Mouse (Mus musculus) testis, postnatal 10 days (tissue): ENCODE measurements around the gene Gcm1.
"Not testable (repeated sequence)": the region's sequence is repeated elsewhere in the genome, so short reads cannot be mapped to it uniquely, and the experiment has no call there.

Source experiments
- DNase-seq: peaks from one replicate; pipeline ENCODE4 v3.0.0; 2021; ENCODE audit warnings: low spot score

Gcm1 gene

GRCm38 (mm10) chr9:78046755-78047154 lies 5.0 kb upstream of the Gcm1 start:
- no peak for DNase-seq

- no peak for DNase-seq
These were observed 1.2 kb upstream of the Gcm1 start for GRCm38 (mm10) chr9:78050452-78050970.

DNA sequence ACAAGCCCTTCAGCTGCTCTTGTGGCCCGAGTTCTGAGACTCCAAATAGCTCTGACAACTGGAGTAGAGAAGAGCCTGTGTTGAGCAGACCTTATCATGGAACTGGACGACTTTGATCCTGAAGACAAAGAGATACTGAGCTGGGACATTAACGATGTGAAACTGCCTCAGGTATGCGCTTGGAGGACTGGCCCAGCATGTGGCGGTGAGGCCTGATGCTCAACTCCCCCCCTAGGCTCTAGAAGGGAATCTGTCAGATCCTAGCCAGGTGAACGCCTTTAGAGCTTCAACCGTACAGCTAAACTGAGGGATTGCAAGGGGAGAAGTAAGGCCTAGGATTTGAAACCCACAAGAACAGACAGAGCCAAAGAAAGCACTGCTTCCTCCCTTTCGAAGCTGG lies 2.1 kb downstream of the Gcm1 start:
- no peak for DNase-seq

DNA sequence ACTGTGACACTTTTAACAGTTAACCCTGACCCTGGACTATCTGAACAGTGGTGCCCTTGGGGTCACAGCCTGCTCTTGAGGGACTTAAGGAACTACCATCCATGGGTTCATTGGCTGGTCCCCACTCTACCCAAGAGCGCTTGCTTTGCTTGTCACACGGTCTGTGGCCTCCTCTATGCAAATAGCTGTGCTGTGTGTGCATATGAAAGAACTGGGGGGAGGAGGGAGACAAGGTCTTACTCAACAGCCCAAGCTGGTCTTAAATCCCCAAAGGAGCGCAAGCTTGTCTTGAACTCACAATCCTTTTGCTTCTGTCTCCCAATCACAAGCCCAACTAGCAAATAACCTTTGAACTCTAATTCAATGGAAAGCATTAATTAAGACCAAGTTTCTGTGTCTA lies 2.6 kb downstream of the Gcm1 start:
- no peak for DNase-seq

DNA sequence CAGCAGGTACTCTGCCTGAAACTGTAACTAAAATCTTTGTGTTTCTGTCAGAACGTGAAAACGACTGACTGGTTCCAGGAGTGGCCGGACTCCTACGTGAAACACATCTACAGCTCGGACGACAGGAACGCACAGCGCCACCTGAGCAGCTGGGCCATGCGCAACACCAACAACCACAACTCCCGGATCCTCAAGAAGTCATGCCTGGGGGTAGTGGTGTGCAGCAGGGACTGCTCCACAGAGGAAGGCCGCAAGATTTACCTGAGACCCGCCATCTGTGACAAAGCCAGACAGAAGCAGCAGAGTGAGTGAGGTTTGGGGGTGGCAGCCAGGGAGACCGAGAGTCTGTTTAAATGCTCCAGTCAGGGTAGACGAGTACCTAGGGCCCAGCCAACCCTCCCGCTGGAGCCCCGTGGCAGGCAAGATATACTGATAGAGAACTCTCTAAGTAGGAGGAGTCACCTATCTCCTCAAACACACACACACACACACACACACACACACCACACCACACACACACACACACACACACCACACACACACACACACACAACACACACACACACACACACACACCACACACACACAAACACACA lies 7.9 kb downstream of the Gcm1 start:
- no peak for DNase-seq

- DNase-seq, result no peak
These were observed 10.7 kb downstream of the Gcm1 start for GRCm38 (mm10) chr9:78062392-78062791.

- DNase-seq, result no peak
These were observed 12.4 kb downstream of the Gcm1 start for GRCm38 (mm10) chr9:78064121-78064520.

DNA sequence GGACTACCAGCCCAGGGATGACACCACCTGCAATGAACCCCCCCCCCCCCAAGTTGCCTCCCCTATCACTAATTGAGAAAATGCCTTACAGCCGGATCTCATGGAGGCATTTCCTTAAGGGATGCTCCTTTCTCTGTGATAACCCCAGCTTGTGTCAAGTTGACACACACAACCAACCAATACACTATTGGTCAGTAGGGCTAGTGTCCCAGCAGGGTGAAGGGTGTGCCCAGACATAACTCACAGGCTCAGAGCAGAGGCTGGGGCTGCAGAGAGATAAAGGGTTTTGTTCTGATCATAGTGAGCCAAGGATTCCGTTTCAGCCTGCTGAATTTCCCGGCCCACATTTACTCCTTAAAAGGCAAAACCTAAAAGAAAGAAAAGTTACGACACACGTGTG lies 18.8 kb downstream of the Gcm1 start:
- no peak for DNase-seq

DNA sequence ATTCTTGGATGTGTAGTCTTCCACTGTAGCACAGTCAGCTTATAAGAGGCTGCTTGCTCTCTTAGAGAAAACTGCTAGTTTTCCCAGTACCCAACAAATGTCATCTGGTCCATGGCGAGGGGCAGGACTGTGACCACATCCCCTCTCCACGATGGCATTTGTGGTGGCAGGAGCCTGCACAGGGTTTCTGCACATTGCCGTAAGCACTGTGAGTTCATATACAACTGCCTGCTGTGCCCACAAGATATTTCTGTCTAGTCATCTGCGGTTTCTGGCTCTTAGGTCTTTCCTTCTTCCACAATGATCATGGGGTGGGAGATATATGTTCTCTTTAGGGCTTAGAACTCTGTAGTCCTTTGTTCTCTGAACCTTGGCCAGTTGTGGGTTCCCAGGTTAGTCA lies 19.9 kb downstream of the Gcm1 start:
- DNase-seq, result no peak

- not testable (repeated sequence) for DNase-seq
These were observed 21.6 kb downstream of the Gcm1 start for GRCm38 (mm10) chr9:78073291-78073690.

GRCm38 (mm10) chr9:78073713-78074340 lies 22.1 kb downstream of the Gcm1 start:
- no peak for DNase-seq

DNA sequence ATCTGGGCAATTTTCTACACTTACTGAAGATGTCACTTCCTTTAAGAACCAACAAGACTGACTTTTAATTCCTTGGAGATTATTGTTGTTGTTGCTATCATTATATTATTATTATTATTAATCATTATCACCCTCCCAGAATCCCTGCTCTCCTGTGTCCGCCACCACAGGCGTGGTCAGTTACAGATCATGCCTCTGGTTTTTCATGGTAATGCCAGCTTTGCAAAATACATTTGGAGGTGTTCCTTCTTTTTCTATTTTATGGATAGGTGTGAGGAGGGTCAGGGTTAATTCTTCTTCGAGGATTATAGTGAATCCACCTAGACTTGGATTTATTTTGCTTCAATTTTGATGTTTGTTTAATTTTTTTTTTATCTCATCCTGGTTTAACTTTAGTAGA lies 23.5 kb downstream of the Gcm1 start:
- no peak for DNase-seq

DNA sequence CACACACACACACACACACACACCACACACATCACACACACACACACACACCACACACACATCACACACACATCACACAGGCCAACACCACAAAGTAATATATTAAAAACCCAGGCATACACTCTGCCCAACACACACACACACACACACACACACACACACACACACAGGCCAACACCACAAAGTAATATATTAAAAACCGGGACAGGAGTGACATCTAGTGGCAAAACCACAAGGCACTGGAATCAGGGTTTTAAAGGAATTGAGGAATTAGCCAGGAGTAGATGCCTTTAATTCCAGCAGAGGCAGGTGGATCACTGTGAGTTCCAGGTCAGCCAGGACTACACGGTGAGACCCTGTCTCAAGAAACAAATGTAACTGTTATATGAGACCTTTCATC lies 26.5 kb downstream of the Gcm1 start:
- DNase-seq, result no peak

DNA sequence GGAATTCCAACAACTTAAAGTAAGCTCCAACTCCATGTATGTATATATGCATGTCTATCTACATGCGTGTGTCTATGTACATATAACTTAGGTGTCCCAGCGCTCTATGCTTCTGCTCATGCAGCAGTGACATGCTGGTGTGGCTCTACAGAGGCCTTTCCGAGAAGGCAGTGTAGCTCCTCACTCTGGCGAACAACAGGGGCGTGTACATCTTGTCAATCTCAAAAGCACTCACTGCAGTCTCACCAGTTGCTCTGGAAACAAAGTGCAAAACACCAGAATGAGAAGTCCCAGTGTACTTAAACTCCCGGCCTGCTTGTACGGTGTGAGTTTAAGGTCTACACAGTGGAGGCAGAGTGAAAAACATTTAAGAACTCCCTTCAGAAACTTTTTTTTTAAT lies 30.1 kb downstream of the Gcm1 start:
- DNase-seq, result no peak

- DNase-seq, result no peak
These were observed 32.6 kb downstream of the Gcm1 start for GRCm38 (mm10) chr9:78084341-78084740.

DNA sequence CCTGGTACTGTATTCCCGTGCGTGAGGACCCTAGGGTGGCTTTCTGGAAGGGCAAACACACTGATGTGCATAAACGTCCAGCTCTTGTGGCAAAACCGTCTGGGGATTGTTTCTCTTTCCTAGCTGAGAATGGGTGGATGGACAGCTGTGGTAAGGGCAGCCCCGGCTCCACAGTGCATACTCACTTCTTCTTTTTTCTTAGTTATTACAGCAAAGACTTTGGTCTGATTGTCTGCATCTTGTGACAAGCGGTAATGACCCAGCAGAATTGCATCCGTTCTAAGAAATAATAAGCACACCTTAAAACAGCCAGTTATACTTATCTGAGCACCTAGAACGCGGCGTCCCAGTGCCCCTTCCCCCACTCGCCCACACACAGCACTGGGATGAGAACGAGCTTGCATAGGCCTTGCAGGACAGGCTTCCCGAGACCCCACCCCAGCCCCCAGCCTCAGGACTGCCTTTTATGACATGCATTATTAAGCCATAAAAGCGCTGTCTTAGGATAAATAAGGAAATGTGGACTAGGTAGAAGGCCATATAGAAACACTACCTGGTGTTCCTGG lies 34.1 kb downstream of the Gcm1 start:
- no peak for DNase-seq

GRCm38 (mm10) chr9:78087751-78088150 lies 36.0 kb downstream of the Gcm1 start:
- no peak for DNase-seq

- DNase-seq, result no peak
These were observed 36.8 kb downstream of the Gcm1 start for GRCm38 (mm10) chr9:78088521-78088920.

GRCm38 (mm10) chr9:78088971-78089370 lies 37.2 kb downstream of the Gcm1 start:
- no peak for DNase-seq

DNA sequence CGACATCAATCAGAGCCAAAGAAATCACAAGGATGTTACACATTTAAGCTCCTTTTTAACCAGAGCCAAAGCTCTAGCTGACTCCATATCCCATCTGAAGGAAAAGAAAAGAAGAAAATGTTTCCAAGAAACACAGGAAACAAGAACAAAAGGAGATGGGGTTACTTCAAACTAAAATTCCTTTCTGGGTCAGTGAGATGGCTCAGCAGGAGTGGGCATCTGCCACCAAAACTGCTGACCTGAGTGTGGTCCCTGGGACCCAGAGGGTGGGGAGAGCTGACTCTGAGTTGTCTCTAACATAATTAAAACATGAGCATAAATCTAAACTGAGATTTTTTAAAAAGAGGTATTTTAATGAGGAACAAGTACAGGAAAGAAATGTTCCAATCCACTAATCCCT lies 38.2 kb downstream of the Gcm1 start:
- DNase-seq, result no peak

DNA sequence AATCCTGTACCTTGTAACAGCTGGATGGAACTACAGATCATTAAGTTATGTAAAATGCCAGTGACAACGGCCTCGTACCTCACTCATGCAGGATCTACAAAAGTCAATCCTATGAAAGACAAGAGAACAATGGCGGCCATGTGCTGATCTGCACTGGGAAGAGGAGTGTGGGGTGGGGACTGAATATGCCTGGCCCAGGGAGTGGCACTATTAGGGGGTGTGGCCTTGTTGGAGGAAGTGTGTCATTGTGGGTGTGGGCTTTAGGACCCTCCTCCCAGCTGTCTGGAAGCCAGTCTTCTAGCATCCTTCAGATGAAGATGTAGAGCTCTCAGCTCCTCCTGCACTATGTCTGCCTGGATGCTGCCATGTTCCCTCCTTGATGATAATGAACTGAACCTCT lies 38.9 kb downstream of the Gcm1 start:
- no peak for DNase-seq

GRCm38 (mm10) chr9:78095686-78096085 lies 44.0 kb downstream of the Gcm1 start:
- no peak for DNase-seq

GRCm38 (mm10) chr9:78096376-78096775 lies 44.7 kb downstream of the Gcm1 start:
- no peak for DNase-seq

GRCm38 (mm10) chr9:78100956-78101355 lies 49.2 kb downstream of the Gcm1 start:
- DNase-seq, result no peak
